Mouse (Mus musculus) left cerebral cortex, postnatal 10 days (tissue): ENCODE measurements around the gene Lime1. TPM values are rescaled to one million over a fixed set of nuclear protein-coding genes. Genes with fewer than 3 reads are reported as not detected.

ENCODE experiments used
- DNase-seq, 2 experiments: peaks; one replicate each; pipeline ENCODE4 v3.0.0; 2021 to 2022; ENCODE audit warnings: low spot score in 2 of 2, mixed read lengths in 1 of 2; ENCODE audit errors: extremely low spot score in 1 of 2
- intact Hi-C: fragments of 180-260 bp; cut with DNase I; formaldehyde crosslinking; loops from one replicate; pipeline ENCODE4 v1.15.1; 2025
- total RNA-seq, 2 experiments: library from RNA; stranded (reverse); gene quantifications; 2 replicates each; pipeline ENCODE4 v1.2.3; 2021

Gene Lime1
- total RNA-seq, 2 experiments from 2014 or later: 30.1 to 32.9 TPM

DNA sequence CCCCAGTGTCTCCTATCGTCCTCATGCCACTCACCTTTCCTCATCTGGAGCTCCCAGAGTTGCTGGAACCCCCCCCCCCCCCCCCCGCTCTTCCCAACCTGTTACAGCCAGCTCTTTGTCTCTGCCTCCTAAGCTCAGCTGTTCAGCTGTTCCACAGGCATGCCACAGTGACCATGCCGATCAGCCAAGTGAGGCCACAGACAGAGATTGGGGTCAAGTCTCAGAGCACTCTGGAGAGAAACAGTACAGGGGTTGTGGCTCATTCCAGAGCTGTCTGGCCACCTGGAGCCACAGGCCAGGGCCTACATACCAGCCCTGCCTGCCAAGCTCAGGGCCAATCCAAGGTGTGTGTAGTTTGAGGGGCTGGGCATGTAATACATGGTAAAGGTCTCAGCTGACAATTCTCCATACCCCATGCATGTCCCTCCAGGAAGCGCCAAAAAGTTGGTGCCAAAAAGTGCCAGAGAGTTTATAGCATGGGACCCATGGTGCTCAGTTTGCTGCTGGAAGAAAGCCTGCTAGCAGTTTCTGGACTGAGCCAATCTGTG lies 6.9 kb downstream of the Lime1 start:
- no peak for DNase-seq
- intact Hi-C loops: no loop called here

DNA sequence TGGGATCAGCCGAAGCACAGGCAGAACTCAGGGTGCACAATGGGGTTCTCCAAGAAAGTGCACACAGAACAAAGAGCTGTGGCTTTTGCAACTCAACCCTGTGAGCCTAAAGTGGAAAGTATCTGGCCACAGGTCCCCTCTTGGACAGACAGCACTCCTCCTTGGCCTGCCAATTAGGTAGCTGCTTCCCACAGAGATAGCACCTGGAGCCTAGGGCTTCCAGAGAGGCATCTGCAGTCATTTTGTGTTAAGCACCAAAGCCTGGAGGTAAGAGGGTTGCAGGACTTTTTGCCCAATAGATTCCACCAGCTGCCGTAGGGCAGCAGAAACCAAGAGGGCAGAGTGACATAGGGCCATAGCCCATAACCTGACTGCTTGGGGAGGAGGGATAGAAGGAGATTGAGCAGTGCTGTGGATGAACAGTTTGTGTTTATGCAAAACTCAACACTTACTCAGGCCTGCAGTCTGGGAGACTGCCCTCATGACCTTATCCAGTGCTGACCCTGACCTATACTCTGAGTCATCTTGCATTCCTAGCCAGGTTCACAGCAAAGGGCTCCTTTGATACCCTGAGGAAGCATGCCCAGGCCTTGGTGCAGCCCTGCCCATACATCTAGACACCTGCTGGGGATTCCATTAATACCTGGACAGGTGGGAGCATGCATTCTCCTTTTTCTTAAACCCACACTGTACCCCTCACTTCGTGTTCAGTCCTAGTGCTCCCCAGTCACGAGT lies 10.4 kb downstream of the Lime1 start:
- intact Hi-C loops: loop anchor here (5.0 to 10.0 kb wide), 2 partner anchors 192 to 284 kb away; partner anchors contain the start of genes Sox18 and Uckl1
- no peak for DNase-seq

DNA sequence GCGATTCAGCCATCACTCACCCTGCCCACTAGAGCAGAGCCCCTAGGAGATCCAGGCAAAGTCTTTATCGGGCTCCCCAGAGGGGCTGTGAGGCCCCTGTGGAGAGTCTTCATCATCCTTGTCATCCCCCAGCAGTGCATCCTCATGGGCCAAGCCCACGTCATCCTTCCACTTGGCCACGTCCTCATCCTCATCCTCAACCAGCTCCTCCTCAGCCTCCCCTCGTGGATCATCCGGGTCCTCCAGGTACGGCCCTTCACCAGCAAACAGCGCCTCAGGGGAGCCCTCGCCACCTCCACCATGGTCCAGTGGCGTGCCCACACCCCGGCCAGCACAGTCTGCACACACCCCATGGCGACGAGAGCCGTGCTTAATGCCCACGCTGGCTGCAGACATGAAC lies 11.1 kb downstream of the Lime1 start:
- DNase-seq: no peak
- intact Hi-C loops: loop anchor here (5.0 to 10.0 kb wide), 2 partner anchors 191 to 284 kb away; partner anchors contain the start of genes Sox18 and Uckl1

DNA sequence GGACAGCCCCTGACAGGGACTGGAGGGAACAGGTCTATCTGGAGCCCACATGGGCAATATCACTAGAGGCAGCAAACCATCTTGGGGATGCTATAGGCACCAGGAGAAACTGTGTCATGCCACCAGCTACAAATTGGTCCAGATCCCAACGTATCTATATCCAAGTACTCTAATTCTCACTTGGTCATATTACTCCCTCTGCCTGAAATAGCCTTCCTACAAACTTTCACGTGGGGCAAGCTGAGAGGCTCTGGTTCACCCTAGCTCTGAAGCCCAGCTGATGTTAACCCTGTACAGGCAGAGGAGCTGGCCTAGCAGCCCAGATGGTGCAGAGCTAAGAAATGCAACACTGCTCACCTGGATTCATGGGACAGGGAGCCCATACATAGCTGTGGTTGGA lies 11.7 kb downstream of the Lime1 start:
- DNase-seq: no peak
- intact Hi-C loops: loop anchor here (5.0 to 10.0 kb wide), 2 partner anchors 191 to 283 kb away; partner anchors contain the start of genes Sox18 and Uckl1

DNA sequence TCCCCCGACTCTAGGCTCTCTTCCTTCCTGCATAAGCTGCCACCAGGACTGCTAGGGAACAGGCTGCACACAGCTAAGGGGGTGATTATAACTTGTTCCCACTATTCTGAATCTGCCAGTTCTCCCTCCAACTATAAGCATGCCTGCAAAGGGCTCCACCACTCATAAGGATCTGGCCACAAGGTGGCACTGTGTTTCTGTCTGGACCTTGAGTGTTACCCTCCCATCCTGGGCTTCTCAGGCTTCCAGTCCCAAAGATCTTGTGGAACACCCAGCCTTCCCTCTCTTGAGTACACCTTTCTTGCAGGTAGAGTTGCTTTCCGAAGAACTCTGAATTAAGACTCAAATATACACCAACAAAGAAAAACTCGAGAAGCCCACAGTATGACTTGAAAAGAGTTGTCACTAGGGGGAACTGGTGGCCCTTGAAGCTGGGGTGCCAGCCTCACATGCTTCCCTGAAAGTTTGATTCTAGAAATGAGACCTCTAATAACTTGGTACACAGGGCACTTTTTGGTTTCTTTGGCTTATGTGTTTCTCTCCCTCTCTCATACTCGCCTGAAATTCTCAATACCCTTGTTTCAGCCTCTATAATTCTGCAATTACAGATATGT lies 12.8 kb downstream of the Lime1 start:
- intact Hi-C loops: loop anchor here (2.0 to 10.0 kb wide), 3 partner anchors 104 to 282 kb away; partner anchors contain the start of genes Sox18, Tpd52l2 and Uckl1
- peak; percentile 79 to 88 for DNase-seq

DNA sequence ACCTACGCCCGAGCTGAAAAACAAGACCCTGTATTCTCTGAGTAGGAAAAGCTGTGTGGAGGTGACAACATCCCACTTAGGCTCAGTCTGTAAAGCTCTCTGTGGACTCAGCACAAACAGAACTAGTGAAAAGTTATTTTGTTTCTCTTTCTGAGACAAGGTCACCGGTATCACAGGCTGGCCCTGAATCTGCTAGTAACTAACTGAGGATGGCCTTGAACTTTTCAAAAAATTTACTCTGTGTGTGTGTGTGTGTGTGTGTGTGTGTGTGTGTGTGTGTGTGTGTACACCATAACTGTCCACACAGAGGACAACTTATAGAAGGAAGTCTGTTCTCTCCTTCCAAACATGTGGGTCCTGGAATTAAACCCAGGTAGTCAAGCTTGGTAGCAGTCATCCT lies 14.2 kb downstream of the Lime1 start:
- DNase-seq: no peak
- intact Hi-C loops: loop anchor here (5.0 to 10.0 kb wide), 2 partner anchors 188 to 281 kb away; partner anchors contain the start of genes Sox18 and Uckl1

DNA sequence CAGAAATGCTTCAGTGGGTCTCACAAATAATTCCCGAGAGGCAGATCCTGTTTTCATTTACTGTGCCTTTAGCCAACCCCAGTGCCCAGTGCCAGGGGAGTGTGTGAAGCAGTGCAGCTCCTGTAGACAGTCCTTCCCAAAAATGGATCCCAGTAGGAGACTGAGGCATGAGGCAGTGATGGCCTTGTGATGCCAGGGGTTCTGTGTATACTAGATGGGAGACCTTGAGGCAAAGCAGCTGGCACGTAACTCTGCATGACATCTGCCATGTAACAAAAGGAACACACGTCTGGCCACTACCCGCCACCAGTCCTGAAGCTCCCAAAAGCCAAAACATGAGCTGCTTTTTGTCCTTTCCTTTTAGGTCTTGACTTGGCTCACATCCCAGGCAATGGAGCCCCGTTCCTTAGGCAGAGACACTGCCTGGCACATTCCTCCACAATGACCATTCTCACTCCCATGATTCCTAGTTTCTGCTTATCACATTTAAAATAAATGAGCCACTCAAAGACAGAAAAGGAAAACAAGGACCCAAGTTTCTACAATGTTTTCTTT lies 17.4 kb downstream of the Lime1 start:
- intact Hi-C loops: loop anchor here (10.0 kb wide), 1 partner anchor 278 kb away; the partner anchor contains the start of gene Sox18
- DNase-seq: no peak

DNA sequence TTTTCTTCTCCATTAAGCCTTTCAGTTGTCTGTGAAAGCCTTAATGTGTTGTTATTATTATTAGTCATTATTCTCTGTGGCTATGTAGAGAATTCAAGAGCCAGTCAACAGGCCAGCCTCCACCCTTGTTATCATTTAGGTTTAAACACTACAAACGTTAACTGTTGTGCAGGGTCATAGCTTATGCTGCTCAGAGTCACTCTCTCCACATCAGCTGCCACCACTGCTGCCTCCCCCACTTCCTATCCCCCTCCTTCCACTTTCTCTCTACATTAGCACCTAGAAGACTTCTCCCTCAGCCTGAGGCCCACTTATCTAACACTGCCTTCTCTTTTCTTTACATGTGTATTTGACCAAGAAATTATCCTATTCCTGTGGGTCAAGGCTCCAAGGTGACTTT lies 21.6 kb downstream of the Lime1 start:
- intact Hi-C loops: no loop called here

DNA sequence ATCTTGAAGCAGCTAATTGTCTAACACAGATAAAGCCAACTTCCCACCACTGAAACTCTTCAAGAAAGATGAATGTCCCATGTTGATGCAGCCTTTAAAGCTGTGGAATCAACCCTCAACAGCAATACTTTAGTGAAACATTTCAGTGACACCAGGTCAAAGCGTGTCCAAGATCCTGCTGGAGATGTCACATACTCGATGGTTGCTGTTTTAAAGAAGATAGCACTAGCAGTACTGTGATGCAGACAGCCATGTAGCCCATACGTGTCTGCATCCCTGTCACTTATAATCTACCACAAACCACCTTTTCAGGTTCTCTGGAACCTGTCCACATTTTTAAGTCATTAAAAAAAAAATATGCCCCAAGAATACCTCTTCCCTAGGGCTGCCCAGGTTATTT lies 23.8 kb downstream of the Lime1 start:
- intact Hi-C loops: no loop called here
- no peak for DNase-seq

More for the DNA sequence above, 21.6 kb downstream of the Lime1 start:
- no peak for DNase-seq

DNA sequence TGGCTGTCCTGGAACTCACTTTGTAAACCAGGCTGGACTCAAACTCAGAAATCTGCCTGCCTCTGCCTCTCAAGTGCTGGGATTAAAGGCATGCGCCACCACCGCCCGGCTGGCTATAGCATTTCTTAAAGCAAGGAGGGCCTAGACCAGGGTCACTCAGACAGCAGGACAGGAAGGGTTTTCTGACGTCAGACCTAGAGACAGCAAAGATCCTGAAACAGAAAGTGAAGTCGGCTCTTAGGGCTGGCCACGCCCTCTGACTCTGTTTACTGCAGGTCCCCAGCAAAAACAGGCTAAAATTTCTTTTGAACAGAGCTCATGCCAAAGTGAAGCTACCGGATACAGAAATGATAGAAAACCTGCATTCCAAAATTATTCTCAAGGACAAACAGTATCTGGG lies 29.8 kb downstream of the Lime1 start:
- no peak for DNase-seq
- intact Hi-C loops: loop anchor here (5.0 kb wide), 1 partner anchor 88 kb away; the partner anchor contains the start of gene Tpd52l2

DNA sequence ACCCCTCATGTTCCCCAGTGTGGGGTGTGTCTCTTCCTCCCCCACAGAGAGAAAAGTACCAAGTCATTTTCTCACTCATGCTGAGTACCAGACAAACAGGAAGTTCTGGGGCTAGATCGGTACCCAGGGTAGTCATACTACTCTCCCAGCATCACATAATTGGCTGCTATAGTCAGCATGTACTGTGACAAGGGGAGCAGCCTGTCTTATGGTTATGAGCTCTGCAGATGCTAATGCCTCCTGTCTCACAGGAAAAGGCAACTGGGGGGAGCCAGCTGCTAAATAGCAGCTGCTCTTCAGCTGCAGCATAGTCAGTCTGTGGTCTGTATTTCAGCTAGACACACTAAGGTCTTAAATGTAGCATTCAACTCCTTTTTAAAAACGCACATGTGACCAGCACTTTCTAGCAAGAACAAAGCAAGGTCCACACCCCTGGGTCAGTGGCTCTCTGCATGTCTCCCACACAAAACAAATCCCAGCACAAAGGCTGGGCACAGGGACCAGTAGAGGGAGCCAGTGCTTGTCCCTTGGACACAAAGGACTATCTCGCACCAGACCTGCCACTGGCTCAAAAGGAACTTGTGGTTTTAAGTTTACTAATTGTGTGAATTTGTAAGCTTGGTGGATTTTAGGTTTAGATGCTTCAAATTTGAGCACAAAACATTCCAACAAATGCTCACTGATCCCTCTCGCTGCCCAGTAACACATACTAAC lies 31.0 kb downstream of the Lime1 start:
- intact Hi-C loops: no loop called here
- DNase-seq: peak in 1 of 2 experiments; percentile 79

DNA sequence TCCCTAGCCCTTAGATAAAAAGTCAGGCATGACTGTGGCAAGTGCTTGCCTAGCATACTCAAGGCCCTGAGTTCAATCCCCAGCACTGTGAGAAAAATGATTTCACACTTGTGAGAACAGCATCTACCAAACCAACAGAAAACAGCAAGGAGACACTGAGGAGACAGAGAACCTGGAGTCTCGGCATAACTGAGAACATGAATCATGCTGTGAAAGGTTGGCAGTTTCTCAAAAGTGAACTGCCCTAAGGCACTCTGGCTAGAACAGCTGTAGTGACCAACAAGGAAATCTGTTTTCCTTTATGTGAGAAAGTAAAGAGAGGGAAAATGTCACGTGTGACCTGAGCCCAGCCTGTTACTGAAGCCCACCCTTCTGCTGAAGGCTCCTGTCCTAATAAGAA lies 33.3 kb downstream of the Lime1 start:
- intact Hi-C loops: no loop called here

DNA sequence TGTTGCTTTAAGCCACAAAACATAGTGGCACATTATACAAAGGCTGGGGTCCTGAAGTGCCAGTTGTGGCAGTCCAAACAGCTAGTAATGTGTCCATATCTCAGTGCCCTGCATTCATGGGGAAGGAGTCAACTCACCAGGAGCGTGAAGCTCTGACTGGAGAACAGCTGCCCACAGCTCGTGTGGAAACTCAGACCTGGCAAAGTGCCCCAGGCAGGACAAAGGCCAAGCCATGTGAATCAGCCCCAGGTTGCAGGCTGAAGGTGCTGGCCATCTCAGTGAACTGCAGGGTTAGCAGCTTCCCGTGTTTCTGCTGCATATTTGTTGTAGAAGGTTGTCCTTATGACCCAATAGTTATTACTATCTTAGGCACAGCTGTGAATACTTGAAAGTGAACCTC lies 36.1 kb downstream of the Lime1 start:
- intact Hi-C loops: no loop called here
- DNase-seq: peak in 1 of 2 experiments; percentile 49

More for the DNA sequence above, 33.3 kb downstream of the Lime1 start:
- no peak for DNase-seq

DNA sequence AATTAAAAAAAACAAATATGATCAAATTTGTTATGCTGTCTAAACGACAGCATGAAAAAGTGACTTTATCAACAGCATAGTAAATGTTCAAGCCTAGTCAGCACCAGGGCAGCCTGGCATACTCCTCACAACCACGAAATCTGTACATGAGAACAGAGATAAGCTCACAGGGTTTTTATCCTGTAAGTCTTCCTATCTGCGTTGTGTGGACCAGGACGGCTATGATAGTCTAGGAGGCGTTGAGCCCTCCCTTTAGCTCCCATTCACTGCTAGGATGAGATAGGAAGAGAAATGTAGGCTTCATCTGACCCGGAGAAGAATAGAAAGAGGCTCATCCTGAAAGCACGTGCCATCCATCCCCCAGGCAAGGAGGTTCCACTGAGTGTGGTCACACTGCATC lies 39.5 kb downstream of the Lime1 start:
- no peak for DNase-seq
- intact Hi-C loops: no loop called here

DNA sequence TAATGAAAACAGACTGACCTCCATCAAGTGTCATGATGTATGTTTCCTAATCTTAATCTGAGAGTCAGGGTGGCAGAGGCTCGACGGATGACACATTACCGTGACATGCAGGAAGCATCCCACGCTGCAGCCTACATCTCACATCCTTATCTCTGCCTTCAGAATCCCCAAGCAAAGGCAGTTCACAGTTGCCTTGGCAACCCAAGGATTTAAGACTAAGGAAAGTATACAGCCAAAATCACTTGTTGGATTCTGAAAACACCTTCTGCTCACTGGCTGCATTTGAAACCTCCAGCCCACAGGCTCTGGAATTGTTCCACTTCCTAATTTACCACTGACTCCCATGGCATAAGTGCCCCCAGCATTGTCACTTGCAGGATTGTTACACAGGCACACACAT lies 40.5 kb downstream of the Lime1 start:
- intact Hi-C loops: loop anchor here (5.0 kb wide), 1 partner anchor 37 kb away; the partner anchor contains the start of gene Zbtb46
- DNase-seq: peak in 1 of 2 experiments; percentile 75

DNA sequence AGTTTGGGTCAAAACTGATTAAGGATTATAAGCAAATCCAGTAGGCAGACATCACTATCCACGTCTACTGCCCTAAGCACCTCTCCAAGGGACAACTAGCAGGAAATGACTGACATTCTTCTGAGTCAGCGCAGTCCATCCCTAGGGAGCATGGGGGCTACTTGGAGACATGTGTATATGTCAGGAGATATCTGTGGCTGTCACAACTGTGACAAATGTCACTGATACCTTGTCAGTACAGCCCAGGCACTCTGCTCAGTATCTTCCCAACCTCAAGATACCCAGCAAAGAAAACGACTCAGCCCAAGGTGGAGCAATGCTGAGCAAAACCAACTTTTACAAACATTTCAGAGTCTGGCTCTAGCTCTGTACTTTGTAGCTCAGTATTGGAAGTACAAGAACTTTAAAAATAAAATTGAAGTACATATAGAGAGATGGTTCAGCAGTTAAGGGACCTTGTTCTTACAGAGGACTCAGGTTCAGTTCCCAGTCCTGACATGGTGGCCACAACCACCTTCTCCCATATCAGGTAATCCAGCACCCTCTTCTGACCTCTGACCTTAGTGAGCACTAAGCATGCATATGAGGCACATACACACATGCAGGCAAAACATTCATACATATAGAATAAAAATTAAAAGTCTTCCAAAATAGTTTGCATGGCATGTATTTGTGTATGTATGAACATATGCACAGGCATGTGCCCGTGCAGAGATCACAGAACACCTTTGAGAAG lies 41.2 kb downstream of the Lime1 start:
- no peak for DNase-seq
- intact Hi-C loops: loop anchor here (5.0 kb wide), 1 partner anchor 36 kb away; the partner anchor contains the start of gene Zbtb46

DNA sequence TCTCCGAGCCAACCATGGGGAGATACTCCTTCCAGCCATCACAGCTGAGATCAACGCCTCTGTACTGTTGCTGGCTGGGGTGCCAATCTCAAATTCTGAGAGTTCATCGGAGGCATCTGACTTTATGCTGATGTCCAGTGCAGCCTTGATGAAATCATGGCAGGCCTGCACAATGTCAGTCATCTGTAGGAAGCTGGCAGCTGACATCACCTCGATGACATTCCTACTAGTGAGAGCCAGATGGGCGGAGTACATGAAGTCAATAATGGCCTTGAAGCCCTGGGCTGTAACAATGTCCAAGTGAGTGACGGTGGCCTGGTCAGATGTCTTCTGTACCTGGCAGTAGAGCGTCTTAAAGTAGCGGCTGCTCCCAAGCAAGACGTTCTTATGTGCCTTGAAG lies 44.0 kb downstream of the Lime1 start:
- no peak for DNase-seq
- intact Hi-C loops: loop anchor here (5.0 kb wide), 1 partner anchor 33 kb away; the partner anchor contains the start of gene Zbtb46
